Mouse (Mus musculus): Measurements from ENCODE around the gene Il18bp.

The Il18bp gene

DNA sequence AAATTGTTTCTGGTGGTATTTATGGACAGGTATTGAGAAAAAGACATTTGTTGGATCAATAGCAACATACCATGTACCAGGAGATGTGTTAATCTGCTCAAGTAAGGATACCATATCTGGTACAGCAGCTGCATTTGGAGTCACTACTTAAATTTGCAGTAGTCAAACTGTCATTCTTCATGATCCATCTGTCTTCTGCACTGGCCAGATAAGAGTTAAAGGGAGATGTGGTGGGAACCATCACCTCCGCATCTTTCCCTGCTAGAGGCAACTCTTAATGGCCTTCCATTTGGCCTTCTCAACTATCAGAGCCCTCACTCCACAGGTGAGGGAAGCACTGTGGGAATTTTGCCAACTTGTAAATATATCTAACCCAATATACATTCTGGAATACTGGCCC is 12.0 kb downstream of the Il18bp start:
- no peak for DNase-seq (ENCODE audit: low spot score in 2 of 2)

DNA sequence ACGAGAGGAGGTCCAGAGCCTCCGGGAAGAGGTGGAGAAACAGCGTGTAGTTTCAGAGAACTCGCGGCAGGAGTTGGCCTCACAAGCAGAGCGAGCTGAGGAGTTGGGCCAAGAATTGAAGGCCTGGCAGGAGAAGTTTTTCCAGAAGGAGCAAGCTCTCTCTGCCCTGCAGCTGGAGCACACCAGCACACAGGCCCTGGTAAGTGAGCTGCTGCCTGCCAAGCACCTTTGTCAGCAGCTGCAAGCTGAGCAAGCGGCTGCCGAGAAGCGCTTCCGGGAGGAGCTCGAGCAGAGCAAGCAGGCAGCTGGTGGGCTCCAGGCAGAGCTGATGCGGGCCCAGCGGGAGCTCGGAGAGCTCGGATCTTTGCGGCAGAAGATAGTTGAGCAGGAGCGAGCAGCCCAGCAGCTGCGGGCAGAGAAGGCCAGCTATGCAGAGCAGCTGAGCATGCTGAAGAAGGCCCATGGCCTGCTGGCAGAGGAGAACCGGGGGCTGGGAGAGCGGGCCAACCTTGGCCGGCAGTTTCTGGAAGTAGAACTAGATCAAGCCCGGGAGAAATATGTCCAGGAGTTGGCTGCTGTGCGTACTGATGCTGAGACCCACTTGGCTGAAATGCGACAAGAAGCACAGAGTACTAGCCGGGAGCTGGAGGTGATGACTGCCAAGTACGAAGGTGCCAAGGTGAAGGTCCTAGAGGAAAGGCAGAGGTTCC is 17.4 kb downstream of the Il18bp start:
- DNase-seq (ENCODE audit: low spot score in 2 of 2) = peak; percentile 47 to 59

DNA sequence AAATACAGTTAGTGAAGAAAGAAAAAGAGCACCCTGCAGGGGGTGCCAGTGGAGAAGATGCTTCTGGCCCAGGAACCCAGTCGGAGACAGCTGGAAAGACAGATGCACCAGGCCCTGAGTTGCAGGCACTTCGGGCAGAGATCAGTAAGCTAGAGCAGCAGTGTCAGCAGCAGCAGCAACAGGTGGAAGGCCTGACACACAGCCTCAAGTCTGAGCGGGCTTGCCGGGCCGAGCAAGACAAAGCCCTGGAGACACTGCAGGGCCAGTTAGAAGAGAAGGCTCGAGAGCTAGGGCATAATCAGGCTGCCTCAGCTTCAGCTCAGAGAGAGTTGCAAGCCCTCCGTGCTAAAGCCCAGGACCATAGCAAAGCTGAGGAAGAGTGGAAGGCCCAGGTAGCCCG is 18.2 kb downstream of the Il18bp start:
- peak in 1 of 2 experiments; percentile 55 for DNase-seq (ENCODE audit: low spot score in 2 of 2)

DNA sequence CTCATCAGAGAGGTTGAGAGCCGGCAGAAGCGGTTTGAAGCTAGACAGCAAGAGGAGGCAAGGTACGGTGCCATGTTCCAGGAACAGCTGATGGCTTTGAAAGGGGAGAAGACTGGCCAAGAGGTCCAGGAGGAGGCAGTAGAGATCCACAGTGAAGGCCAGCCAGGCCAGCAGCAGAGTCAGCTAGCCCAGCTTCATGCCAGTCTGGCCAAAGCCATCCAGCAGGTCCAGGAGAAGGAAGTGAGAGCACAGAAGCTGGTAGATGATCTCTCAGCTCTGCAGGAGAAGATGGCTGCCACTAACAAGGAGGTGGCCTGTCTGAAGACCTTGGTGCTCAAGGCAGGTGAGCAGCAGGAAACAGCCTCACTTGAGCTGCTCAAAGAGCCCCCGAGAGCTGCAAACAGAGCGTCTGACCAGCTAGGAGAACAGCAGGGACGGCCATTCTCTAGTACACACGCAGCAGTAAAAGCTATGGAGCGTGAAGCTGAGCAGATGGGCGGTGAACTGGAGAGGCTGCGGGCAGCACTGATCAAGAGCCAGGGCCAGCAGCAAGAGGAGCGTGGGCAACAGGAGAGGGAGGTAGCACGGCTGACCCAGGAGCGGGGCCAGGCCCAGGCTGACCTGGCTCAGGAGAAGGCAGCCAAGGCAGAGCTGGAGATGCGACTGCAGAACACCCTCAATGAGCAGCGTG is 18.9 kb downstream of the Il18bp start:
- peak in 1 of 2 experiments; percentile 52 for DNase-seq (ENCODE audit: low spot score in 2 of 2)

DNA sequence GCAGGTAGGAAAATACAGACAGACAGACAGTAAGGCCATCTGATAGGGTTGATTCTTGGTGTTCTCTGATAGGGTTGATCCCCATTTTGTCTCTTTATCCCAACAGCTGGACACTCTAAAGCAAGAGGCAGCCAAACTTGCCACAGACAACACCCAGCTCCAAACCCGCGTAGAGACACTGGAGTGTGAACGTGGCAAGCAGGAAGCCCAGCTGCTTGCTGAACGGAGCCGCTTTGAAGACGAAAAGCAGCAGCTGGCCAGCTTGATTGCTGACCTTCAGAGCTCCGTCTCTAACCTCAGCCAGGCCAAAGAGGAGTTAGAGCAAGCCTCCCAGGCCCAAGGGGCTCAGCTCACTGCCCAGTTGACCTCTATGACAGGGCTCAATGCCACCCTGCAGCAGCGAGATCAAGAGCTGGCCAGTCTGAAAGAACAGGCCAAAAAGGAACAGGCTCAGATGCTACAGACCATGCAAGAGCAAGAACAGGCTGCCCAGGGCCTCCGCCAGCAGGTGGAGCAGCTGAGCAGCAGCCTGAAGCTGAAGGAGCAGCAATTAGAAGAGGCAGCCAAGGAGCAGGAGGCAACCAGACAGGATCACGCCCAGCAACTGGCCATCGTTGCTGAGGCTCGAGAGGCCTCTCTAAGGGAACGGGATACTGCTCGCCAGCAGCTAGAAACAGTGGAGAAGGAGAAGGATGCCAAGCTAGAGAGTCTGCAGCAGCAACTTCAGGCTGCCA is 20.1 kb downstream of the Il18bp start:
- DNase-seq (ENCODE audit: low spot score in 2 of 2) = peak; percentile 84 to 89

DNA sequence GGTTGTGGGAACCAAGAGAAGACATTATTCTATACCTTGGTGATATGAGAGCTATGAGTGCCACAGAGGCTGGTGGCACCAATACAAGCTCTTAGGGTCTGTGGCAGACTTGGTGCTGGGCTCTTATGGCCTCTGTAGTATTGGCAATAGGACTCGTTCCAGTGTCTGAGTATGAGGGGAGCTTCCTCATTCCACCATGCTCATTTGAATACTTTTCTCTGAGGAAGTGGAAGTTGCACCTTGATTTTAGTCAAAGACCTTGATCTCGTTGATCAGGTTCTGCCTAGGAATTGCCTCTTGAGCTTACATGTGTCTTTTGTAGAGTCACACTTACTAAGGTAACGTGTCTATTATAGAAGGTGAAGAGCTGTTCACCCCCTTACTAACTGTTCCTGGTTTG is 24.2 kb downstream of the Il18bp start:
- no peak for DNase-seq (ENCODE audit: low spot score in 2 of 2)

DNA sequence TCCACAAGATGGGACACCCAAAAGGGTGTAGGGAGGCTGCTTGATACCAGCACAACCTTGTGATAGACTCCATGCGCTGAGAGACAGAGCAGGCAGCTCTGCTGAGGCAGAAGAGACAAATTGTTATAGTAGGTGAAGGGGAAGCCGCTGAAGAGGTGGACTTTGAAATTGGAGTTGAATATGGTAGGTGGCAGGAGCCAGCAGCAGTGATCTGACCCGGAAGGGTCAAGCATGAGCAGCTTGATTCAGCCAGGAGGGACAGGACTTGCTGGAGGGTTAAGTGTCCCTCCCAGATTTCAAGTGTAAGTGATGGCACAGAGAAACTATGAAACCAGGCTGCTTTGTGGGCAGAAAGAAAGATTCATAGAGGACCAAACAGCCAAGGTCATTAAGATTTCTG is 33.4 kb downstream of the Il18bp start:
- no peak for DNase-seq (ENCODE audit: low spot score in 2 of 2)

DNA sequence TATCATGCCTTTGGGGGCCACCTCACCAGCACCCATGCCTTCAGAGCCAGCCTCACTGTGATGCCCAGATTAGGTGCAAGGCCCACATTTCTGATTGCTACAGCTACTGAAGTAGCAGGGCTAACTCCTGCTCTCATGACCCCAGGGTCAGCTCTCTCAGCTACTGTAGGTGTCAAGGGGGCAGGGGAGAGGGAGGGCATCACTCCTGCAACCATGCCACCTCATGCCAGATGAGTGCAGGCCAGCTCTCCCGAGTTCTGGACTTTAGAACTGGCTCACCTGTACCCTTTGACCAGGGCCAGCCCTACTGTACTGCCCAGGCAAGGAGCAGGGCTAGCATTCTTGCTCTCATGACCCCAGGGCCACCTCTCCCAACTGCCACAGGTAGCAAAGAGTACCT is 35.8 kb downstream of the Il18bp start:
- no peak for DNase-seq (ENCODE audit: low spot score in 2 of 2)

DNA sequence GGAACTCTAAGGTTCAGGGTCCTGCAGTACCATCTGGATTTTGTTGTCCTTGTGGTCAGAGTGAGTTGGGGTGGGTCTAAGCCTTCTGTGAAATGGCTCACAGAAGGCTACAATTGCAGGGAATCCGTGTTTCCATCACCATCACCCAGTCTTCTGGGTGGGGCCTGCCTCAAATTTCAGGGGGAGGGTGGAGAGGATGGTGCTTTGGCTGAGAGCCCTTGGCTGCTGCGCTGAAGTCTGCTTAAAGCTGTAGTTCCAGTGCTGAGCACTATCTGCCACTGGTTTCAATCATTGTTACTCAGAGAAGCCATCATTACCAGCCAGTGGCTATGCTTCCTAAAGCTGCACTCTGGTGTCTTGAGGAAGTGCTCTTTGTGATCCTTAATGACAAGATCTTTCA is 44.0 kb downstream of the Il18bp start:
- DNase-seq (ENCODE audit: low spot score in 2 of 2) = peak in 1 of 2 experiments; percentile 44

DNA sequence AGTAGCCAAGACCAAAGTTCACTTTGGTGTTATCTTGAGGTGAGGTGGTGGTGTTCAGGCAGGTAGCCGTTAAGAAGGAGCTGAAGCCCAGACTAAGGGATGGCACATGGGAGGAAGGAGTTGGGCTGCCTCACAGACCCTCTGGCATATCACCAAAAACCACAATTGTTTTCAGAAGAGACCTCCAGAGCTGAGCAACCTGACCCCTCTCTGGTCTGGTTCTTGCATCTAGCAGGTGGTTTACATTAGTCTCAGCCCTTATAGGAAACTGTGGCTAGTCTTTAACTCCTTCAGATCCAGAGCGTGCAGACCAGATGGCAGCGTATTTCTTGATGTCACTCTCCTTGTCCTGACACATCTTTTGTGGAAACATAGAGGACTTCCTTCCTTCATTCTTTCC is 44.8 kb downstream of the Il18bp start:
- DNase-seq (ENCODE audit: low spot score in 2 of 2) = no peak

DNA sequence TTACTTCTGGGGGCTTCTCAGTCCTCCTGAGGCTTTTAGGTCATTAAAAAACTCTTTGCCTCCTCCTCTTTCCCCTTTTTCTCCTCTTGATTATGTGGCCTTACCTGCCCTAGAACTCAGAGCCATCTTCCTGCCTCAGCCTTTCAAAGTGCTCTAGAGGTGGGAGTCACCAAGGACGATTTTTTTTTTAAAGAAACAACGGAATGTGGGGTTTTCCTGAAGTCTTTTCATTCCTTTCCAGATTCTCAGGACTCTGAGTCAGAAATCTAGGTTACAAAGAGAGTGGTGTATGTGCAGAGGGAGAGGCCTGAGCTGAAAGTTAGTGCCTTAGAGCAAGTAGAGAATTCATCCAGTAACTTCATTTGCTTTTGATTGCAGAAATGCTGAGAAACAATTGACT is 46.8 kb downstream of the Il18bp start:
- no peak for DNase-seq (ENCODE audit: low spot score in 2 of 2)

DNA sequence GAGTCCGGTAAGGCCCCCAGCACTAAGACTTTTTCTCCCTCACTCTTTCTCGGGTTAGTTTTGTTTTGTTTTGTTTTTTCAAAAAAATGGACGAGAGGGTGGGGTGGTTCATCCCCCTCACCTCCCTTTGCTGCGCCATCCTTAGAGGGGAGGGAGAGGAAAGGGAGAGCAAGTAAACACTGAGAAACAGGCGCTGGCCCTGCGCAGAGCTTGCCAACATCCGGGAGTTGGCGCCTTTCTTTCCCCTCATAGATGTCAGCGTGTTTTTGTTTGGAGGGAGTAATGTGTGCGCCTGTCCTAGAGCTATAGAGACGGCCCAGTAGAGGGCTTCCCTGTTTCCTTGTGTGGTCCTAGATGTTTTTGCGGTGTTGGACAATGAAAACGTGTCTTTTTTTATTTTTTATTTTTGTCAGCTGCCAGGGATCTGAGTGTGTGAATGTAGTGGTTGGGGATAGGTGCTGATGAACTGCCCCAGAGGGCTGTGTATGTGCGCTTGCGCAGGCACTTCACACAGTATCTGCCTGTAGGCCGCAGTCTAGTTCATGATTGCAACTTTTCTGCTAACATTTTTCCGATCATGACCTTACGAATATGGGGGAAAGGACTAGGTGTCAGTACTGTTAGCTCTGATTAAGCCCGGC is 47.5 kb downstream of the Il18bp start:
- peak; percentile 74 to 76 for DNase-seq (ENCODE audit: low spot score in 2 of 2)

DNA sequence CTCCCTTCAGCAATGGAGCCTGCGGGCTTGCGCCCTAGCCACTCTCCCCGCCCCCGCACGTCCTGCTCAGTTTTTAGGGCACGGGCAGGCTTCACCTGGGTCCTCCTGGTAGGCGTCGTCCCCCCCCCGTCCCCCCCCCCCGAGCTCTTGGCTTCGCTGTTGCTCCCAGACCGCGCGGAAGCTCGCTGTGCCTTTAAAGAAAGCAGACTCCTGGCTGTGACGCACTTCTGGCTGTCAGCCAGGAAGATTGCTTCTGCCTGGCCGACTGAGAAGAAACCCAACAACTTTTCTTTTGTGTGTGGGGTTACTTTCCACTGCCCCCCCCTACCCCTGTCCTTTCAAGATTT is 48.1 kb downstream of the Il18bp start:
- DNase-seq (ENCODE audit: low spot score in 2 of 2) = peak; percentile 87 to 91

DNA sequence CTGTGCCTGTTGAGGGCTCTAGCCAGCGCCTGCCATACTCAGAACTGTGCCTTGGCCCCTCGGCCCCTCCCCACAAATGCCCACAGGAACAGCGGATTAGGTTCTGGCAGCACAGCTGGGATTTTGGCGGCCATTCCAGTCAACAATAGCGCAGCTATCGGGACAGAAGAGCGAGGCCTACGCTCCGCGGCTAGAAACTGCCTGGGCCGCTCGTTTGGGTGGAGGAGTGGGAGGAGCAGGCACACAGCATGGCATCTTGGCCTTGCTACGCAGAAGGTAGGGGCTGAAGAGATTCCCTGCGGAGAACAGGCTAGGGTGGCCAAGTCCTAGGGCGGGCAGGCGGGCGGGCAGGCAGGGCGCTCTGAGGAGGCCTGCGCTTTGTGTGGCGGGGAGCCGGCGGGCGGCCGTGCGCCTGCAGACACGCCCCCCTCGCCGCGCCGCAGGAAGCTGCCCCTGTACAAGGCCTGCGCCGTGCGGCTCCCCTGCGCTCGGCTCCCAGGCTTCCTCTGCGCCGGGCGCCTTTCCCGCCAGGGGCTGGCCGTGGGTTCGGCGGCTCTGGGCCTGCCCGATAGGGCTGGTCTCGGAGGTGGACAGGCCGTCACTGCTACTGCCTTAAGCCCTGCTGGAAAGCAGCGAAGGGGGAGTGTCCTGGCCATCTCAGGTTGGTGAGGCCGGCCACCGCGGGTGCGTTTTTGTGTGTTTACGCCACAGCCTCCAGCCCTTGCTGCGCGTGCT is 48.6 kb downstream of the Il18bp start:
- DNase-seq (ENCODE audit: low spot score in 2 of 2) = peak; percentile 82 to 84

DNA sequence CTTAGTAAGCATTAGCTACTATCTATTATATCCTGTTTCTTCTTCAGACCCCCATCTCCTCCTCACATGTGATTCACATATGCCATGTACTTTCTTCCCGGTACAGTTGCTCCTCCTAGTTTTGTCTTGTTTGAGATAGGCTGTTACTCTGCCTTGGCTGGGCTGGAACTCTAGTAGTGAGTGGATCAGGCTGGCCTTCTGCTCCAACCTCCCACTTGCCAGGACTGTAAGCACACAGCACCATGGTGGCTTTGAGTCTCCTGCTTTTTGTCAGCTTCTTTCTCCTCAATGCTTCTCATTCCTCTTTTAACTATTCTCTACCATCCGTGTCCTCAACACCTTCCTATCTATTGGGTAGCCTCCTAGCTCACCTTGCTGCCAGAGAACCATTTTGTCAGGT is 49.7 kb downstream of the Il18bp start:
- DNase-seq (ENCODE audit: low spot score in 2 of 2) = no peak

DNA sequence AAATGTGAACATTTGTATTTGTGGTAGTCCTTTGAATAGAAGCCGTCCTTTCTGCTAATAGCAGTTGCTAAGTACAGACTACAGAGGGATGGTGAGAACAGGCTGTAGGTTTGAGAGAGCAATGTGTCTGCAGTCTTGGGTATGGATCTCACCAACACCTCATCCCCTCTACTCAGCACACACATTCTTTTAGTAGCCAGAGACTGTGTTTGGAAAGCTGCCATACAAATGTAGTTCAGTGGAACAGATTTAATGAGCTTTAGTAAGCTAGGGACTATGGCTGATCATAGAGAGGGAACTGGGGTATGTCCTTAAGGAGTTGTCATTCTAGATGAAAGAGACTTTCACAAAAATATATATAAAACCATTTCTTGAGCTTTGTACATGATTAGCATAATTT is 51.2 kb downstream of the Il18bp start:
- no peak for DNase-seq (ENCODE audit: low spot score in 2 of 2)

DNA sequence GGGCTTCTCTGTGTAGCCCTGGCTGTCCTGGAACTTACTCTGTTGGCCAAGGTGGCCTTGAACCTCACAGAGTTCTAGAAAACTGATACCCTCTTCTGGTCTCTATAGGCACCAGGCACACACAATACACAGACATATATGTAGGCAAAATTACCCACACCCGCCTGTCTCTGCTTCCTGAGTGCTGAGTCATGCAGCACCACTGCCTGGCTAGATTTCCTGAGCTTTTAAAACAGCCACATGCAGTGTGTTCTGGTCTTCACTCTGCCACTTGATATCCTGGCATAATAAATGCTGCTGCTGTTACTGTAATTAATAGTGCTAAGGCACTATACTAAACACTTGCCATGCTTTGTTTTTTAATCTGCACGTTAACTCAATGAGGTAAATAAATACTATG is 52.9 kb downstream of the Il18bp start:
- DNase-seq (ENCODE audit: low spot score in 2 of 2) = no peak
